Mouse (Mus musculus): ENCODE data around the gene Ncs1. TPM values are rescaled to one million over a fixed set of nuclear protein-coding genes. Genes with fewer than 3 reads are reported as not detected.
A peak's percentile ranks its signal among the peaks of the same experiment; 100 is the strongest.

The Ncs1 gene
- total RNA-seq (2021), result 1 to 10 TPM; 4.2 to 5.8 TPM
- long read RNA-seq, experiment 1, full-length matches to known transcripts, result 2 of 4 reads
- long read RNA-seq, experiment 1, partial matches to known transcripts, result 1 of 4 reads
- long read RNA-seq, experiment 1, other reads (novel, unspliced or antisense), result 1 of 4 reads
- long read RNA-seq, experiment 2, full-length matches to known transcripts, result 3 of 6 reads
- long read RNA-seq, experiment 2, partial matches to known transcripts, result 0 of 6 reads
- long read RNA-seq, experiment 2, other reads (novel, unspliced or antisense), result 3 of 6 reads

DNA sequence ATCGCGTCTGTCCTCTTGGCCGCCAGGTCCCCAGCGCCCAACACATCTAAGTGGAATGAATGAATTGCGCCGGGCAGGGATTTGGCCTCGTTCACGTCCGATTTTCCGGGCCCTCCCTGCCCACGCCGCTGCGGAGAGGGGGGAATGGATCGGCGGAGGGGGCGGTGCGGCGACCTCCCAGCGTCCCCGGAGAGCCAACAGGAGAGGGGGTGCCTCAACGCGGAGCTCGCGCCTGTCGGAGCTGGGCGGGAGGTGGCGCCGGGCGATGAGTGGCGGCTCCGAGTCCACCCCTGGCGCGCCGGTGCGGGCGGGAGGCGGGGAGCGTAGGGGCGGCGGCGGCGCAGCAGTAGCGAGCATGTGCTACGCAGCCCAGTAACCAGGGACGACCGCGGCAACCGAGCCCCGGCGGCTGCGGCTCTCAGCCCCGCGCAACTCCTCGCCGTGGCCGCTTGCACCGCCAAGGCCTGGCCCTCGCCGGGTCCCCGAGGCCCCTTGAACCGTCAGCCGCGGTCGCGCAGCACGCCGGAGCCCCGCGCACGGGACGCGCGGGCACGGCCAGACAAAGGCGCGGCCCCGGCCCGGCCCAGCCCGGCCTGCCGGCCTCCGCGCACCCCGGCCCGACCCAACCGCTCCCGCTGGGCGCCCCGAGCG lies at the start of gene Ncs1:
Ncs1 (plus strand) TSS at position 333 of the 651 bp plus-strand sequence.
- peak; percentile 73 to 78 for DNase-seq (ENCODE audit: low spot score in 2 of 2)

GRCm38 (mm10) chr2:31198621-31199020 lies 47.0 kb upstream of the Ncs1 start:
- DNase-seq (ENCODE audit: low spot score in 2 of 2), result no peak

DNA sequence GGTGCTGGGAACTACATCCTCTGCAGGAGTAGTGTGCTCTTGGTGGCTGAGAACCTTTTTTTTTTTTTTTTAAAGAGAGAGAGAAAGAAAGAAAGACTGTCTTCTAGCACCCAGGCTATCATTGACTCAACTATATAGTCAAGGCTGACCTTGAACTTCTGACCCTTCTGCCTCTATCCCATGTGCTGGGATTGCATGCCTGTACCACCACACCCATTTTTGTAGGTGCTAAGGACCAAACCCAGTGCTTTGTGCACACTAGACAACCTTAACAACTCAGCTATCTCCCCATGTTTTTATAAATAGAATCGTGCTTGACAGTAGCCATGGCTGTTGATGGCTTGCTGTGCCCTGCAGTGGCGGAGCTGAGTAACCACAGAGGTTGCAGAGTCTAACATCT lies 45.6 kb upstream of the Ncs1 start:
- DNase-seq (ENCODE audit: low spot score in 2 of 2), result no peak

- DNase-seq (ENCODE audit: low spot score in 2 of 2), result no peak
Measured at GRCm38 (mm10) chr2:31201851-31202250, 43.8 kb upstream of the Ncs1 start.

DNA sequence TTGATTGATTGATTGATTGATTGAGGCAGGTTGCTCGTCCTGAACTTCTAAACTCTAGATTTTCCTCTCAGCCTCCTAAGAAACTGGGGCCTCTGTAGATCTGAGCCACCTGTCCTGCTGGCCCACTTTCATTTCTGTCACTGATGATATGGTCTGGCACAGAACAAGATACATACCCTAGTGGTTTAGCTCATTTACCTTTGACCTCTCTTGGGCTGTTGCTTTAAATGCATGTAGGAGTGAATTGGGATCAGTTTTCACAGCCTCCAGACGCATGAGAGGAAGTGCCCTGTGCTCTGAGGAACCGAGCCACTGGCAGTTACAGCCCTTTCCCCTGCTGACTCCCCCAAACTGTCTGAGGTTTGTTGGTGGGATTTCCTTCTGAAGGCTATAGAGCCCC lies 43.3 kb upstream of the Ncs1 start:
- DNase-seq (ENCODE audit: low spot score in 2 of 2), result no peak

DNA sequence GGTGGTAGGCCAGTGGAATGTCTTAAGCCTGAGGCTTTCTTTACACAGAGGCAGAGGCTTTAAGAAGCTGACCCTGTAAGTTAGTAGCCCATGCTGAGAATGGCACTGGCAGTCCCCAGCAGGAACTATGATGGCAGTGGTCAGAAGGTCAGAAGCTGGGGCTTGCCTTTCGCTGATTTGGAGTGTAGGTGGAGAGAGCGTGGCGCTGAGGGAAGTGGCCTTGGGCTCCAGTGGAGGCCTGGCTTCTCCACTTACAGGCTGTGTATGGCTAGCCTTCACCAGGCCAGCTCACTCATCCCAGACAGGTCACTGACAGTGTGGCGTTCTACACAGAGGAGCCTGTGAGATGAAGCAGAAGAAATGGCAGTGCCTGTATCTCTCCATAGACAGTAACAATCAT lies 42.7 kb upstream of the Ncs1 start:
- DNase-seq (ENCODE audit: low spot score in 2 of 2), result peak in 1 of 2 experiments; percentile 35

DNA sequence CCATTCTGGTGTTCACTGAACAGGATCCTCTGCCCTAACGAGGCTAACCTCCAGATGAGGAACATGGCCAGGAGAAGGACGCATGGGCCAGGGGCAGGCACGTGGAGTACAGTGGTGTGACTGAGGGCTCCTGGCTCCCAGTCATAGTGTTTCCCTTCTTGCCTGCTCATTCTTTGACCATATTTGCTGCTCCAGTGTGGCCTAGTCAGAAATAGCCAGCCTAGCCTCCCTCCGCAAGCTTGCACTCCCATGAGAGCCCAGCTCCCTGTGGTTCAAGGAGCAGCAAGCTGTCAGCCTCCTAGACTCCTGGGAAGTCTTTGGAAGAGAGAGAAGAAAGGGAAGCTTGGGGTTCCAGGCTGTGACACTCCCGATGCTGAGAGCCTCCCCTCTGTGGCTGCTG lies 40.9 kb upstream of the Ncs1 start:
- no peak for DNase-seq (ENCODE audit: low spot score in 2 of 2)

DNA sequence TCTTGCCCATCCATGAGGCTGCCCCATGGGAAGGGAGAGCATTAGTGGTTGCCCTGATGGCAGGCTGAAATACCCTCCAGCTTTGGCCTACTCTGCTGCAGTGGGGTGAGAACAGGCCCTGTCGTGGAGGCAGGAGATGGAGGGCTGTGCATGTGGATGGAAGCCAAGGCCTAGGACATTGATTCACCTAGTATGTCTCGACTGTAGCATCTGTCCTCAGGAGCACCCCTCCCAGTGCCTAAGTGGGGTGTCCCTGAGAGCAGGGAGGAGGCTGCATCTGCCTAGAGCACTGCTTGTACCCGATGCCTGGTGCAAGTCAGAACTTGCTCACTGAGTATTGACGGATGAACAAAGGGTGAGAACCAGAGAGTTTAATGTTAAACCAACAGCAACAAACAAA lies 39.4 kb upstream of the Ncs1 start:
- DNase-seq (ENCODE audit: low spot score in 2 of 2), result no peak

- no peak for DNase-seq (ENCODE audit: low spot score in 2 of 2)
Measured at GRCm38 (mm10) chr2:31206882-31207281, 38.7 kb upstream of the Ncs1 start.

GRCm38 (mm10) chr2:31208544-31209142 lies 37.0 kb upstream of the Ncs1 start:
- no peak for DNase-seq (ENCODE audit: low spot score in 2 of 2)

DNA sequence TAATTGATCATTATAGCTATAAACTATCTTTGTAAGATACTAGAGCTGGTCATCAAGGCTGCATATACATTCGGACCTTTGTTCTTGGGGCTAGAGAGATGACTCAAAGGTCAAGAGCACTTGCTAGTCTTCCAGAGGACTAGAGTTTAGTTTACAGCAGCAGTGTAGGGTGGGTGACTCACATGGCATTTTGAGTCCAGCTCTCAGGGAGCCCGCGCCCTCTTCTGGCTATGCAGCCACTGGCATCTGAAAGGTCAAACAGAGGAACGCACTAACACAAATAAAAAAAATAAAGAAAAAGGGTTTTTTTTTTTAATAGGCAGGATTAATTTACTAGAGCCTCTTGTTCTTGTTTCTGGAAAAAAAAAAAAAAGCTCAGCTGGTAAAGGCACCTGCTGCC lies 36.1 kb upstream of the Ncs1 start:
- peak; percentile 48 to 57 for DNase-seq (ENCODE audit: low spot score in 2 of 2)

- DNase-seq (ENCODE audit: low spot score in 2 of 2), result no peak
Measured at GRCm38 (mm10) chr2:31210144-31210847, 35.3 kb upstream of the Ncs1 start.

DNA sequence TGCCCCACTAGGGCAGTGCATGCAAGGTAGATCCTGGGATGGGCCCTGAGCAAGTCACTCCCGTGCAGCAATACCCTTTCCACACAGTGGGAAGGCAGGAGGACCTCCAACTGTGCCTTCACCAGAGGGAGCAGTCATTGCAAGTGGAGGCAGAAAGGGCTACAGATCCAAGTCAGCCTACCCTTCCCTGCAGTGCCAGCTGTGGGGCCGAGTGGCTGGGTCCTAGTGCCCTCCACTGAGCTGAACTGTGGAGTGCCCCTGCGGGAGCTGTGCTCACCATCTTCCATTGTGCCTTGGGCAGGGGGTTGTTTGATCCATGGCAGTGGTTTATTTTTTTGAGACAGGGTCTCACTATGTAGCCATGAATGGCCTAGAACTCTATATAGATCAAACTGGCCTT lies 34.4 kb upstream of the Ncs1 start:
- DNase-seq (ENCODE audit: low spot score in 2 of 2), result no peak

GRCm38 (mm10) chr2:31214211-31214796 lies 31.3 kb upstream of the Ncs1 start:
- no peak for DNase-seq (ENCODE audit: low spot score in 2 of 2)

GRCm38 (mm10) chr2:31218611-31219010 lies 27.0 kb upstream of the Ncs1 start:
- DNase-seq (ENCODE audit: low spot score in 2 of 2), result no peak

DNA sequence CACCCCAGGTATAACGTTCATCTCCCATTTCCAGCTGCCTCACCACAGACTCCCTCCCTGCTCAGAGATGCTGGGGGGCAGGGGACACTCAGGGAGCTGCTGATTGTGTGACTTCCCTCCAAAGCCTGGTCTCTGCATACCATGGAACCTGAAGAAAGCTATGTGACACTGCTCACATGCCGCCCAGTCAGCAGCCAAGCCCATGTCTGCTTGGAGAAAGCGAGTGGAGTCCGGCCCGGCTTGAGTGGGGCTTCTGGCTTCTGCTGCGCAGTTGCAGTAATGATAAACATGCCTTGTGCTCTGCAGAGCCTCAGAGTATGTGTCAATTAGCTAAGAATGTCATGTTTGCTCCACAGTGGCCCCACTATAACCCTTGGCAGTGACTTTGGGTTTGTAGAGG lies 26.2 kb upstream of the Ncs1 start:
- no peak for DNase-seq (ENCODE audit: low spot score in 2 of 2)

- no peak for DNase-seq (ENCODE audit: low spot score in 2 of 2)
Measured at GRCm38 (mm10) chr2:31220844-31221243, 24.8 kb upstream of the Ncs1 start.

- no peak for DNase-seq (ENCODE audit: low spot score in 2 of 2)
Measured at GRCm38 (mm10) chr2:31221582-31221981, 24.0 kb upstream of the Ncs1 start.

DNA sequence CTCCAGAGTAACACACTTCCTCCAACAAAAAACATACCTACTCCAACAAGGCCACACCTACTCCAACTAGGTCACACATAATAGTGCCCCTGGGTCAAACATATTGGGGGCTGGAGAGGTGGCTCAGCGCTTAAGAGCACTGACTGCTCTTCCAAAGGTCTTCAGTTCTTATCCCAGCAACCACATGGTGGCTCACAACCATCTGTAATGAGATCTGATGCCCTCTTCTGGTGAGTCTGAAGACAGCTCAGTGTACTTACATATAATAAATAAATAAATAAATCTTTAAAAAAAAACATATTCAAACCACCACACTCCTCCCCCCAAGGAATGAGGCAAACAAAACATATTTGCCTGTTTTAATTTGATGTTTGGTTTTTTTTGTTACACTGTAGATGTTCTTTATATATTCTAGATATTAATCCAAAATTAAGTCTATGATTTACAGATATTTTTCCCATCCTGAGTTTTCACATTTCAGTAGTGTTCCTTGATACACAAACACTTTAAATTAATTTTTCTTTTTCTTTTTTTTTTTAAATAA lies 16.8 kb upstream of the Ncs1 start:
- DNase-seq (ENCODE audit: low spot score in 2 of 2), result no peak

- DNase-seq (ENCODE audit: low spot score in 2 of 2), result no peak
Measured at GRCm38 (mm10) chr2:31239203-31239696, 6.4 kb upstream of the Ncs1 start.

DNA sequence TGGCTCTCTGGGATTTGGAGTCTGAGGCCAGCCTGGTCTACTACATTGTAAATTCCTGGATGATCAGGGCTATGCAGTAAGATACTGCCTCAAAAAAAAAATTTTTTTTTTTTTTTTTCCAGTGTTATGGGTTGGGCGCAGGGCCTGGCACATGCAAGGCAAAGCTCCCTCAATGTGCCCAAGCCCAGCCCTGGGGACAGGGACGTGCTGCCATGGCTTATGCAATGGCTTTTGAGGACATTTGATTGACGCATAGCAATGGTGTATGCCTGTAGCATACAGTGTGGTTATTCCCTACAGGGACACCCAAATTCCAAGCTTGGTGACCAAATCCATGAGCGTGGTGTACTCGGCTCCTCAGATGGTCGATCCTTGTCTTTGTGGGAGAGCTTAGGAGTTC lies 5.8 kb upstream of the Ncs1 start:
- no peak for DNase-seq (ENCODE audit: low spot score in 2 of 2)

Measured in adrenal gland, adult 18-20 months (tissue).